Mouse (Mus musculus) thymus, adult 2 months (tissue): ENCODE data around the gene Hhip.

Source experiments
- CTCF ChIP-seq: fragments of 200-500 bp; IDR thresholded peaks from 2 replicates; pipeline ENCODE4 v1.5.1; 2012; ENCODE audit warnings: mild to moderate bottlenecking, control low read depth, low read length, moderate library complexity, borderline replicate concordance; ENCODE audit not compliant: control insufficient read depth, poor library complexity, insufficient read depth; ENCODE audit errors: extremely low read depth
- POLR2A ChIP-seq: fragments of 200-500 bp; IDR thresholded peaks from 2 replicates; pipeline ENCODE4 v1.6.1; 2012; ENCODE audit warnings: mild to moderate bottlenecking, low read length, control low read depth, moderate library complexity; ENCODE audit not compliant: control insufficient read depth, poor library complexity, insufficient read depth; ENCODE audit errors: extremely low read depth

- TF ChIP-seq CTCF = no peak
- no peak for TF ChIP-seq POLR2A
Observed at GRCm38 (mm10) chr8:80054216-80054615, 3.6 kb downstream of the Hhip start.
